Mouse (Mus musculus): ENCODE measurements around the gene Aacs.

DNA sequence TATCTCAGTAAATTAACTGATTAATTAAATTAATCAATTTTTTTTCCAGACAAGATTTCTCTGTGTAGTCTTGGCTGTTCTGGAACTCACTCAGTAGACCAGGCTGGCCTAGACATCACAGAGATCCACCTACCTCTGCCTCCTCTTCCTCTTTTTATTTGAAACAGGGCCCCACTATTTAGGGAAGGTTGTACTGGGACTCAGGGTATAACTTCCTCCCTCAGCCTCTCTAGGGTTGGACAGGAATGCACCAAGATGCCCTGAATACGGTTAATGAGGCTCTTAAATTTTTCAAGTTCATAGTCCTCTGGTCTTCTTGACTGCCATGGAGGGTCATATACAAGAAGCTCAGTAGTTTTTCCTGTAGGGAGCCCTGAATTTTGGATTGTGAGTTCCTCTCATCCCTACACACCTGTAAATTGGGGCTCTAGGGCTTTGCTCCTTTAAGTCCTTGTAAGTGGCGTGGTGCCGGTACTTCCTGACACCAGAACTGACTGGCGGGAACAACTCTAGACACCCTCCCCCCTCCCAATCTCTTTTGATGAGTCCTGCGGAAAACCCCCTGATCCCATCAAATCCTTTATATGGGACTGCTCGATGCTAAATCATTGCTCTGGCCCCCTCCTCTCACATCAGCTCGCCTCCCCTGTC is 34.9 kb upstream of the Aacs start:
- TF ChIP-seq CTCF (IDR thresholded peaks at IDR 0.05; ENCODE audit: borderline replicate concordance, extremely low read depth, insufficient read depth, insufficient read length), result no peak
- no peak for TF ChIP-seq POLR2A (IDR thresholded peaks at IDR 0.05; ENCODE audit: borderline replicate concordance, extremely low read depth, insufficient read depth, insufficient read length, poor library complexity, severe bottlenecking)
